ENCODE assay signal across 10 mouse cellular contexts in genomic region chr2:157723883-157724573, GRCm38 (mm10). TPM values are rescaled to one million over a fixed set of nuclear protein-coding genes. Genes with fewer than 3 reads are reported as not detected.
A peak's percentile ranks its signal among the peaks of the same experiment; 100 is the strongest.
DNase-seq lines count a peak whose midpoint lies in the region; ATAC-seq and TF ChIP-seq lines count a peak whose summit lies in the region.
"Had no signal": no experiment of that assay in that cellular context is flagged by ENCODE, and none has a peak within 500 bp of the region (broad histone marks: within the 10 kb centered on the region; RNA-seq: fewer than 3 reads in every experiment).

No protein-coding gene starts in this region.

- no peaks in the 10 kb centered on the region for H3K36me3 ChIP-seq in intestine, embryonic 14.5 days (ENCODE audit: control insufficient read depth, insufficient read depth, low read length)
- no peaks in the 10 kb centered on the region for H3K36me3 ChIP-seq in intestine, postnatal 0 days (ENCODE audit: control insufficient read depth, insufficient read depth)
- H3K36me3 ChIP-seq in embryonic facial prominence, embryonic 14.5 days (ENCODE audit: control insufficient read depth, insufficient read depth, low read length) = no peaks in the 10 kb centered on the region
- no peaks in the 10 kb centered on the region for H3K36me3 ChIP-seq in intestine, embryonic 15.5 days
- no peaks in the 10 kb centered on the region for H3K36me3 ChIP-seq in neural tube, embryonic 12.5 days

- peak overlapping the region; percentile 43; the same call in 1 of the 2 replicates for H3K27ac ChIP-seq in intestine, embryonic 14.5 days (ENCODE audit: low read depth)
- no peak overlapping the region for H3K27ac ChIP-seq in intestine, postnatal 0 days (ENCODE audit: low read depth, low read length)
- peak overlapping the region; percentile 74 for H3K27ac ChIP-seq in embryonic facial prominence, embryonic 14.5 days (replicated peaks; ENCODE audit: low read depth, low read length)
- 0 out of 2 replicates have a peak overlapping the region, but pooled peaks have one; percentile 27 for H3K27ac ChIP-seq in intestine, embryonic 15.5 days
- H3K27ac ChIP-seq in neural tube, embryonic 12.5 days = peak overlapping the region; percentile 50

- no peak overlapping the region for H3K4me2 ChIP-seq in intestine, embryonic 14.5 days (ENCODE audit: low read length)
- no peak overlapping the region for H3K4me2 ChIP-seq in intestine, postnatal 0 days (replicated peaks; ENCODE audit: low read depth)
- peak overlapping the region; percentile 11 for H3K4me2 ChIP-seq in embryonic facial prominence, embryonic 14.5 days (ENCODE audit: low read depth, low read length)
- no peak overlapping the region for H3K4me2 ChIP-seq in intestine, embryonic 15.5 days (replicated peaks)
- H3K4me2 ChIP-seq in neural tube, embryonic 12.5 days (replicated peaks) = no peak overlapping the region

- peaks cover 6% of the 10 kb centered on the region; the same call in 1 of the 2 replicates for H3K4me1 ChIP-seq in intestine, embryonic 14.5 days (replicated peaks; ENCODE audit: control insufficient read depth, insufficient read depth, low read length)
- no peaks in the 10 kb centered on the region for H3K4me1 ChIP-seq in intestine, postnatal 0 days (replicated peaks; ENCODE audit: control insufficient read depth, insufficient read depth, low read length)
- peaks cover 12% of the 10 kb centered on the region for H3K4me1 ChIP-seq in embryonic facial prominence, embryonic 14.5 days (ENCODE audit: control insufficient read depth, insufficient read depth, low read length)
- no peaks in the 10 kb centered on the region for H3K4me1 ChIP-seq in intestine, embryonic 15.5 days (replicated peaks)
- peaks cover 16% of the 10 kb centered on the region for H3K4me1 ChIP-seq in neural tube, embryonic 12.5 days

- no peak for DNase-seq in intestine, embryonic 14.5 days (ENCODE audit: low spot score)
- peak; percentile 80 for DNase-seq in embryonic facial prominence, embryonic 14.5 days (ENCODE audit: low spot score)
- DNase-seq in thymus, postnatal 0 days (ENCODE audit: low spot score) = no peak
- DNase-seq in frontal cortex, postnatal 25 days (ENCODE audit: low spot score in 2 of 2) = no peak
- no peak for DNase-seq in Muller cell, postnatal 12 days (ENCODE audit: inconsistent ontology term)
- DNase-seq: adrenal gland, adult 2 months; lung, postnatal 4 days had no signal

- H3K9me3 ChIP-seq in intestine, embryonic 14.5 days (ENCODE audit: control insufficient read depth, low read length) = peaks cover 3% of the 10 kb centered on the region; the same call in 1 of the 2 replicates
- H3K9me3 ChIP-seq in intestine, postnatal 0 days (ENCODE audit: control insufficient read depth) = no peaks in the 10 kb centered on the region
- H3K9me3 ChIP-seq in embryonic facial prominence, embryonic 14.5 days (ENCODE audit: control insufficient read depth, low read length) = no peaks in the 10 kb centered on the region
- no peaks in the 10 kb centered on the region for H3K9me3 ChIP-seq in intestine, embryonic 15.5 days
- no peaks in the 10 kb centered on the region for H3K9me3 ChIP-seq in neural tube, embryonic 12.5 days

- 60% methylated on average over 8 of the region's 8 CpGs for WGBS in intestine, embryonic 14.5 days
- WGBS in intestine, postnatal 0 days = 64% methylated on average over 8 of the region's 8 CpGs
- WGBS in embryonic facial prominence, embryonic 14.5 days = 25% methylated on average over 8 of the region's 8 CpGs
- 62% methylated on average over 8 of the region's 8 CpGs for WGBS in intestine, embryonic 15.5 days
- WGBS in neural tube, embryonic 12.5 days = 55% methylated on average over 8 of the region's 8 CpGs

- ATAC-seq in intestine, embryonic 14.5 days (replicated peaks; ENCODE audit: low FRiP score, low TSS enrichment, low read depth) = no peak
- no peak for ATAC-seq in intestine, postnatal 0 days
- peak; percentile 81 for ATAC-seq in embryonic facial prominence, embryonic 14.5 days (ENCODE audit: low read depth)
- peak; percentile 41 for ATAC-seq in intestine, embryonic 15.5 days
- ATAC-seq in neural tube, embryonic 12.5 days (ENCODE audit: low FRiP score, low read depth) = peak; percentile 66

- TF ChIP-seq CTCF in intestine, postnatal 0 days (IDR thresholded peaks at IDR 0.05; ENCODE audit: low read depth) = no peak

- H3K27me3 ChIP-seq in intestine, embryonic 14.5 days (replicated peaks; ENCODE audit: control insufficient read depth, insufficient read depth, low read length) = no peaks in the 10 kb centered on the region
- no peaks in the 10 kb centered on the region for H3K27me3 ChIP-seq in intestine, postnatal 0 days (replicated peaks; ENCODE audit: control insufficient read depth, insufficient read depth, low read length)
- no peaks in the 10 kb centered on the region for H3K27me3 ChIP-seq in embryonic facial prominence, embryonic 14.5 days (replicated peaks; ENCODE audit: control insufficient read depth, insufficient read depth, low read length)
- H3K27me3 ChIP-seq in intestine, embryonic 15.5 days (replicated peaks) = no peaks in the 10 kb centered on the region
- H3K27me3 ChIP-seq in neural tube, embryonic 12.5 days (replicated peaks) = no peaks in the 10 kb centered on the region

- no peak overlapping the region for H3K4me3 ChIP-seq in intestine, embryonic 14.5 days (ENCODE audit: low read depth, low read length)
- no peak overlapping the region for H3K4me3 ChIP-seq in intestine, postnatal 0 days (ENCODE audit: low read depth, low read length)
- no peak overlapping the region for H3K4me3 ChIP-seq in embryonic facial prominence, embryonic 14.5 days (ENCODE audit: low read depth, low read length)
- no peak overlapping the region for H3K4me3 ChIP-seq in intestine, embryonic 15.5 days (replicated peaks)
- no peak overlapping the region for H3K4me3 ChIP-seq in neural tube, embryonic 12.5 days

- no peak overlapping the region for H3K9ac ChIP-seq in intestine, embryonic 14.5 days (ENCODE audit: low read length)
- H3K9ac ChIP-seq in intestine, postnatal 0 days (ENCODE audit: low read depth, low read length) = no peak overlapping the region
- no peak overlapping the region; the same call in 1 of the 2 replicates for H3K9ac ChIP-seq in embryonic facial prominence, embryonic 14.5 days (ENCODE audit: low read depth, low read length)
- H3K9ac ChIP-seq in intestine, embryonic 15.5 days = no peak overlapping the region
- no peak overlapping the region for H3K9ac ChIP-seq in neural tube, embryonic 12.5 days

RNA-seq across cellular contexts. Expression of gene Ctnnbl1, which starts 13.2 kb away (rescaled TPM):
- 50.5 and 57.3 TPM in 2 replicates for polyA plus RNA-seq in intestine, embryonic 14.5 days (2014; fragmentation: Nextera tagmentation; extraction: Ambion mirVana)
- 19.4 and 19.5 TPM in 2 replicates for polyA plus RNA-seq in intestine, postnatal 0 days (2015; fragmentation: Nextera tagmentation; extraction: Ambion mirVana)
- polyA plus RNA-seq in embryonic facial prominence, embryonic 14.5 days (2014; fragmentation: Nextera tagmentation; extraction: Ambion mirVana) = 50.1 and 55.0 TPM in 2 replicates
- polyA plus RNA-seq in intestine, embryonic 15.5 days (2015; fragmentation: Nextera tagmentation; extraction: Ambion mirVana) = 43.6 and 47.4 TPM in 2 replicates
- 80.2 and 81.9 TPM in 2 replicates for polyA plus RNA-seq in neural tube, embryonic 12.5 days (2016; fragmentation: Nextera tagmentation; extraction: Ambion mirVana)
- 67.8 and 74.7 TPM in 2 replicates for polyA plus RNA-seq in thymus, postnatal 0 days (2015; fragmentation: Nextera tagmentation; extraction: Ambion mirVana)

Comparison
In these comparisons a context has a peak if more than half of its experiments do, and no peak if none do; other contexts are left out.
1. ATAC-seq: peak in embryonic facial prominence, embryonic 14.5 days (single experiment), intestine, embryonic 15.5 days (single experiment) and neural tube, embryonic 12.5 days (single experiment); none in intestine, embryonic 14.5 days (single experiment) and intestine, postnatal 0 days (single experiment).